Mouse (Mus musculus): ENCODE results near the gene Pnpla6. TPM values are rescaled to one million over a fixed set of nuclear protein-coding genes. Genes with fewer than 3 reads are reported as not detected.

The Pnpla6 gene
- polyA plus RNA-seq (2014; fragmentation: Illumina TruSeq; extraction: RNeasy Lipid Tissue Mini Kit (QIAGEN cat#74804); ENCODE audit: low read depth, low replicate concordance) = 19.1 TPM

GRCm38 (mm10) chr8:3515260-3515671 is at the start of gene Pnpla6:
Gene Pnpla6, plus strand, starts transcription at chr8:3515384.

GRCm38 (mm10) chr8:3467006-3467885 is 47.9 kb upstream of the Pnpla6 start, which contains the start of gene Pex11g:
Gene Pex11g, minus strand, starts transcription at chr8:3467680.

GRCm38 (mm10) chr8:3470562-3470961 is 44.6 kb upstream of the Pnpla6 start, which contains the start of gene Tex45:
Gene Tex45, plus strand, starts transcription at chr8:3470862.

GRCm38 (mm10) chr8:3492901-3493844 is 22.0 kb upstream of the Pnpla6 start, which contains the start of gene Zfp358:
Gene Zfp358, plus strand, starts transcription at chr8:3493138.

GRCm38 (mm10) chr8:3500235-3501090 is 14.7 kb upstream of the Pnpla6 start, which contains the start of gene Mcoln1:
Gene Mcoln1, plus strand, starts transcription at chr8:3500457.

GRCm38 (mm10) chr8:3567641-3568371 is 52.6 kb downstream of the Pnpla6 start, which contains the start of gene C330021F23Rik:
Gene C330021F23Rik, plus strand, starts transcription at chr8:3567990.

GRCm38 (mm10) chr8:3586993-3587390 is 71.8 kb downstream of the Pnpla6 start, which contains the start of gene Camsap3:
Gene Camsap3, plus strand, starts transcription at chr8:3587293.

Other genes with a start within 250 kb of the Pnpla6 start
- 57.1 TPM for gene Insr, start 235.8 kb upstream of the Pnpla6 start, polyA plus RNA-seq (2014; fragmentation: Illumina TruSeq; extraction: RNeasy Lipid Tissue Mini Kit (QIAGEN cat#74804); ENCODE audit: low read depth, low replicate concordance)
- 0.26 TPM for gene A430078G23Rik, start 162.0 kb upstream of the Pnpla6 start, polyA plus RNA-seq (2014; fragmentation: Illumina TruSeq; extraction: RNeasy Lipid Tissue Mini Kit (QIAGEN cat#74804); ENCODE audit: low read depth, low replicate concordance)
- 10.9 TPM for gene Arhgef18, start 122.4 kb upstream of the Pnpla6 start, polyA plus RNA-seq (2014; fragmentation: Illumina TruSeq; extraction: RNeasy Lipid Tissue Mini Kit (QIAGEN cat#74804); ENCODE audit: low read depth, low replicate concordance)
- gene Pex11g, start 47.7 kb upstream of the Pnpla6 start, polyA plus RNA-seq (2014; fragmentation: Illumina TruSeq; extraction: RNeasy Lipid Tissue Mini Kit (QIAGEN cat#74804); ENCODE audit: low read depth, low replicate concordance) = 3.0 TPM
- gene Tex45, start 44.5 kb upstream of the Pnpla6 start, polyA plus RNA-seq (2014; fragmentation: Illumina TruSeq; extraction: RNeasy Lipid Tissue Mini Kit (QIAGEN cat#74804); ENCODE audit: low read depth, low replicate concordance) = not detected
- gene Zfp358, start 22.2 kb upstream of the Pnpla6 start, polyA plus RNA-seq (2014; fragmentation: Illumina TruSeq; extraction: RNeasy Lipid Tissue Mini Kit (QIAGEN cat#74804); ENCODE audit: low read depth, low replicate concordance) = 28.6 TPM
- 39.1 TPM for gene Mcoln1, start 14.9 kb upstream of the Pnpla6 start, polyA plus RNA-seq (2014; fragmentation: Illumina TruSeq; extraction: RNeasy Lipid Tissue Mini Kit (QIAGEN cat#74804); ENCODE audit: low read depth, low replicate concordance)
- gene C330021F23Rik, start 52.6 kb downstream of the Pnpla6 start, polyA plus RNA-seq (2014; fragmentation: Illumina TruSeq; extraction: RNeasy Lipid Tissue Mini Kit (QIAGEN cat#74804); ENCODE audit: low read depth, low replicate concordance) = not detected
- 1.6 TPM for gene Camsap3, start 71.9 kb downstream of the Pnpla6 start, polyA plus RNA-seq (2014; fragmentation: Illumina TruSeq; extraction: RNeasy Lipid Tissue Mini Kit (QIAGEN cat#74804); ENCODE audit: low read depth, low replicate concordance)
- 16.1 TPM for gene Xab2, start 105.9 kb downstream of the Pnpla6 start, polyA plus RNA-seq (2014; fragmentation: Illumina TruSeq; extraction: RNeasy Lipid Tissue Mini Kit (QIAGEN cat#74804); ENCODE audit: low read depth, low replicate concordance)
- 38.0 TPM for gene Pet100, start 106.2 kb downstream of the Pnpla6 start, polyA plus RNA-seq (2014; fragmentation: Illumina TruSeq; extraction: RNeasy Lipid Tissue Mini Kit (QIAGEN cat#74804); ENCODE audit: low read depth, low replicate concordance)
- not detected for gene Pcp2, start 110.2 kb downstream of the Pnpla6 start, polyA plus RNA-seq (2014; fragmentation: Illumina TruSeq; extraction: RNeasy Lipid Tissue Mini Kit (QIAGEN cat#74804); ENCODE audit: low read depth, low replicate concordance)
- gene Stxbp2, start 115.6 kb downstream of the Pnpla6 start, polyA plus RNA-seq (2014; fragmentation: Illumina TruSeq; extraction: RNeasy Lipid Tissue Mini Kit (QIAGEN cat#74804); ENCODE audit: low read depth, low replicate concordance) = 9.3 TPM
- 5.4 TPM for gene Retn, start 140.4 kb downstream of the Pnpla6 start, polyA plus RNA-seq (2014; fragmentation: Illumina TruSeq; extraction: RNeasy Lipid Tissue Mini Kit (QIAGEN cat#74804); ENCODE audit: low read depth, low replicate concordance)
- not detected for gene Mcemp1, start 150.4 kb downstream of the Pnpla6 start, polyA plus RNA-seq (2014; fragmentation: Illumina TruSeq; extraction: RNeasy Lipid Tissue Mini Kit (QIAGEN cat#74804); ENCODE audit: low read depth, low replicate concordance)
- 5.2 TPM for gene Fcor, start 157.0 kb downstream of the Pnpla6 start, polyA plus RNA-seq (2014; fragmentation: Illumina TruSeq; extraction: RNeasy Lipid Tissue Mini Kit (QIAGEN cat#74804); ENCODE audit: low read depth, low replicate concordance)
- gene Trappc5, start 160.9 kb downstream of the Pnpla6 start, polyA plus RNA-seq (2014; fragmentation: Illumina TruSeq; extraction: RNeasy Lipid Tissue Mini Kit (QIAGEN cat#74804); ENCODE audit: low read depth, low replicate concordance) = 24.2 TPM
- gene Fcer2a, start 178.8 kb downstream of the Pnpla6 start, polyA plus RNA-seq (2014; fragmentation: Illumina TruSeq; extraction: RNeasy Lipid Tissue Mini Kit (QIAGEN cat#74804); ENCODE audit: low read depth, low replicate concordance) = 0.73 TPM
- 0.99 TPM for gene Clec4g, start 205.3 kb downstream of the Pnpla6 start, polyA plus RNA-seq (2014; fragmentation: Illumina TruSeq; extraction: RNeasy Lipid Tissue Mini Kit (QIAGEN cat#74804); ENCODE audit: low read depth, low replicate concordance)
- gene Cd209a, start 233.6 kb downstream of the Pnpla6 start, polyA plus RNA-seq (2014; fragmentation: Illumina TruSeq; extraction: RNeasy Lipid Tissue Mini Kit (QIAGEN cat#74804); ENCODE audit: low read depth, low replicate concordance) = 0.76 TPM